Mouse (Mus musculus): ENCODE measurements at regions not wholly inside any gene's neighbourhood (a gene's known extent, or its start where the extent isn't known, plus 50 kb on each side); places are given as distances from the start of the nearest gene placed in this dataset.

- TF ChIP-seq CTCF (IDR thresholded peaks at IDR 0.05; ENCODE audit: low read depth, low read length), result no peak
- no peak for TF ChIP-seq POLR2A (IDR thresholded peaks at IDR 0.05; ENCODE audit: borderline replicate concordance, low read depth, low read length)
Observed at GRCm38 (mm10) chr1:184358226-184358568, 324.1 kb upstream of the 1700056E22Rik start.

Data from bone marrow macrophage, adult 2 months (primary cell).